Comparison of ENCODE assay signal across 8 mouse cellular contexts in the genomic region with DNA sequence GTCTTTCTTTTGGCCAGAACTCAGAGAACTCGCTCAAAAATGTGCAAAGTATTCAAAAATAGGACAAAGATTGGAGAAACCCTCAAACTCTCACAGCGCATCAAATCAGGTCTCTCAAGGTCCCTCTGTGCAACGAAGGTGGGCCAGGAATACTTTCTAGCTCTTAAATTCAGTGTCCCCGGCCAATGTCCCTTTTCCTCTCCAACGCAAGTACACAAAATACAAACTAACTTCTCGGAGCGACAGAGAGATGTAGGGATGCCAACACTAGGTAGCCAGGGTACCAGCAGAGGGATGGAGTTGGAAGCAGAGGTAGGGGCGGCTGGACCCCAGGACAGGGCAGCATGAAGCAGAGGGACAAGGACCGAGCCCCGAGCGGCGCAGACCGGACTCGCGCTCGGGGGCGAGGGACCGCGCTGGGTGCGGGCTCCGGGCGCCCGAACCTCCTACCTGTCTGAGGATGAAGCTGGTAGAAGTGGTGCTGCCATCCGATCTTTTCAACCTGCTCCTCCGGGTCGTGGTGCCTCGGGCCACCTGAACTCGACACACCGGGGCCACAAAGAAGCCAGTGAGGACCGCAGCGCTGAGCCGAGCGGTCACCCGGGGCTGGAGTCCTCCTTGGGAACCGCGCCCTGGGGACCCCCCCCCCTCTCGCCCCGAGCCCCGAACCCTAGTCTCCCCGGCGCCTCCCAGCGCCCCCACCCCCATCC. TPM values are rescaled to one million over a fixed set of nuclear protein-coding genes. Genes with fewer than 3 reads are reported as not detected.
A peak's percentile ranks its signal among the peaks of the same experiment; 100 is the strongest.
DNase-seq lines count a peak whose midpoint lies in the region; ATAC-seq and TF ChIP-seq lines count a peak whose summit lies in the region.

No protein-coding gene starts in this region.

- TF ChIP-seq POLR2A in thymus, adult 2 months (IDR thresholded peaks at IDR 0.05; ENCODE audit: control insufficient read depth, extremely low read depth, insufficient read depth, low read length, poor library complexity): no peak

- ATAC-seq in hindbrain, embryonic 12.5 days (ENCODE audit: low FRiP score): peak; percentile 42
- no peak for ATAC-seq in liver, embryonic 15.5 days (ENCODE audit: insufficient read depth)
- peak; percentile 17 for ATAC-seq in stomach, embryonic 14.5 days (ENCODE audit: insufficient number of reproducible peaks, insufficient read depth, low FRiP score, low read depth)

- no peaks in the 10 kb centered on the region; the same call in 1 of the 2 replicates for H3K4me1 ChIP-seq in thymus, adult 2 months (replicated peaks; ENCODE audit: control insufficient read depth, insufficient read depth, low read length)
- peaks cover 10% of the 10 kb centered on the region for H3K4me1 ChIP-seq in hindbrain, embryonic 12.5 days
- peaks cover 5% of the 10 kb centered on the region; the same call in 1 of the 2 replicates for H3K4me1 ChIP-seq in liver, embryonic 15.5 days (replicated peaks)
- H3K4me1 ChIP-seq in stomach, embryonic 14.5 days (ENCODE audit: control insufficient read depth, insufficient read depth, low read length): 0 out of 2 replicates have a peak, but pooled peaks cover 3% of the 10 kb centered on the region

- no peak overlapping the region for H3K27ac ChIP-seq in thymus, adult 2 months (ENCODE audit: control insufficient read depth, insufficient read depth, low read length)
- H3K27ac ChIP-seq in hindbrain, embryonic 12.5 days: no peak overlapping the region
- no peak overlapping the region for H3K27ac ChIP-seq in liver, embryonic 15.5 days (replicated peaks)
- H3K27ac ChIP-seq in stomach, embryonic 14.5 days (ENCODE audit: low read length): no peak overlapping the region

- DNase-seq in cerebellum, postnatal 36 days: peak; percentile 50 to 59
- DNase-seq in cerebellum, postnatal 4 days (ENCODE audit: low spot score in 2 of 2): no peak
- peak; percentile 12 for DNase-seq in thymus, postnatal 4 days
- DNase-seq in thymus, adult 2 months: no peak
- DNase-seq in testis, postnatal 14 days (ENCODE audit: low spot score): no peak

- H3K9ac ChIP-seq in hindbrain, embryonic 12.5 days: peak overlapping the region; percentile 80
- H3K9ac ChIP-seq in liver, embryonic 15.5 days: no peak overlapping the region
- H3K9ac ChIP-seq in stomach, embryonic 14.5 days (replicated peaks; ENCODE audit: low read depth, low read length): peak overlapping the region; percentile 48

- no peak overlapping the region for H3K4me3 ChIP-seq in thymus, adult 2 months (ENCODE audit: control insufficient read depth, insufficient read depth, low read length)
- H3K4me3 ChIP-seq in hindbrain, embryonic 12.5 days: peak overlapping the region; percentile 73
- H3K4me3 ChIP-seq in liver, embryonic 15.5 days (replicated peaks): peak overlapping the region; percentile 55
- peak overlapping the region; percentile 67 for H3K4me3 ChIP-seq in stomach, embryonic 14.5 days (ENCODE audit: low read depth, low read length)

- peak overlapping the region; percentile 91 for H3K4me2 ChIP-seq in hindbrain, embryonic 12.5 days (replicated peaks)
- peak overlapping the region; percentile 66 for H3K4me2 ChIP-seq in liver, embryonic 15.5 days
- H3K4me2 ChIP-seq in stomach, embryonic 14.5 days (replicated peaks; ENCODE audit: low read depth, low read length): peak overlapping the region; percentile 98

- H3K9me3 ChIP-seq in hindbrain, embryonic 12.5 days (replicated peaks): no peaks in the 10 kb centered on the region
- H3K9me3 ChIP-seq in liver, embryonic 15.5 days (replicated peaks): no peaks in the 10 kb centered on the region
- H3K9me3 ChIP-seq in stomach, embryonic 14.5 days (ENCODE audit: control insufficient read depth, low read depth, low read length): no peaks in the 10 kb centered on the region

- no peaks in the 10 kb centered on the region for H3K36me3 ChIP-seq in thymus, adult 2 months (ENCODE audit: control insufficient read depth, insufficient read depth, low read length)
- H3K36me3 ChIP-seq in hindbrain, embryonic 12.5 days: no peaks in the 10 kb centered on the region
- H3K36me3 ChIP-seq in liver, embryonic 15.5 days (replicated peaks): no peaks in the 10 kb centered on the region
- H3K36me3 ChIP-seq in stomach, embryonic 14.5 days (ENCODE audit: control insufficient read depth, insufficient read depth, low read length): no peaks in the 10 kb centered on the region

- 2% methylated on average over 42 of the region's 42 CpGs for WGBS in thymus, adult 2 months
- 1% methylated on average over 38 of the region's 42 CpGs for WGBS in hindbrain, embryonic 12.5 days
- WGBS in liver, embryonic 15.5 days (ENCODE audit: insufficient replicate concordance): 2% methylated on average over 42 of the region's 42 CpGs
- WGBS in stomach, embryonic 14.5 days: under 1% methylated on average over 36 of the region's 42 CpGs

- no peak for TF ChIP-seq CTCF in thymus, adult 2 months (IDR thresholded peaks at IDR 0.05; ENCODE audit: borderline replicate concordance, control insufficient read depth, extremely low read depth, insufficient read depth, low read length, poor library complexity)

- H3K27me3 ChIP-seq in thymus, adult 2 months (ENCODE audit: control insufficient read depth, insufficient read depth, low read length): peaks cover 14% of the 10 kb centered on the region
- H3K27me3 ChIP-seq in hindbrain, embryonic 12.5 days: peaks cover 37% of the 10 kb centered on the region
- H3K27me3 ChIP-seq in liver, embryonic 15.5 days: peaks cover 62% of the 10 kb centered on the region
- 0 out of 2 replicates have a peak, but pooled peaks cover 4% of the 10 kb centered on the region for H3K27me3 ChIP-seq in stomach, embryonic 14.5 days (ENCODE audit: control insufficient read depth, insufficient read depth, low read length)

RNA-seq across cellular contexts. Expression of a gene that starts 1.2 kb away (rescaled TPM):
- polyA plus RNA-seq in thymus, adult 2 months (2012; rRNA removed): 0.04 and 0.06 TPM in 2 replicates
- polyA plus RNA-seq in hindbrain, embryonic 12.5 days (2016; fragmentation: Nextera tagmentation; extraction: Ambion mirVana): 5.9 and 8.0 TPM in 2 replicates
- 0.18 and 0.20 TPM in 2 replicates for polyA plus RNA-seq in liver, embryonic 15.5 days (2015; fragmentation: Nextera tagmentation; extraction: Ambion mirVana)
- polyA plus RNA-seq in stomach, embryonic 14.5 days (2014; fragmentation: Nextera tagmentation; extraction: Ambion mirVana): 1.0 and 3.5 TPM in 2 replicates

Comparison
In these comparisons a context has a peak if more than half of its experiments do, and no peak if none do; other contexts are left out.
1. DNase-seq: peak in cerebellum, postnatal 36 days (2 of 2) and thymus, postnatal 4 days (single experiment); none in cerebellum, postnatal 4 days (0 of 2), thymus, adult 2 months (single experiment) and testis, postnatal 14 days (single experiment).
2. Peak in every context shown above with its lines, with median percentiles within 50 percentile points of each other: H3K4me2 ChIP-seq.